Mouse (Mus musculus): ENCODE measurements at regions not wholly inside any gene's neighbourhood (a gene's known extent, or its start where the extent isn't known, plus 50 kb on each side); places are given as distances from the start of the nearest gene placed in this dataset.

GRCm38 (mm10) chr10:37439863-37440613 lies 301.3 kb upstream of the Marcks start:
- DNase-seq = no peak

- DNase-seq = no peak
These were observed 299.6 kb upstream of the Marcks start for GRCm38 (mm10) chr10:37438312-37438711.

- DNase-seq = no peak
These were observed 298.1 kb upstream of the Marcks start for GRCm38 (mm10) chr10:37436849-37437248.

GRCm38 (mm10) chr10:37434229-37434628 lies 295.5 kb upstream of the Marcks start:
- no peak for DNase-seq

- no peak for DNase-seq
These were observed 284.3 kb upstream of the Marcks start for GRCm38 (mm10) chr10:37423047-37423446.

GRCm38 (mm10) chr10:37422612-37423011 lies 283.9 kb upstream of the Marcks start:
- no peak for DNase-seq

- no peak for DNase-seq
These were observed 277.6 kb upstream of the Marcks start for GRCm38 (mm10) chr10:37416321-37416720.

GRCm38 (mm10) chr10:37412401-37412800 lies 273.7 kb upstream of the Marcks start:
- no peak for DNase-seq

- no peak for DNase-seq
These were observed 271.0 kb upstream of the Marcks start for GRCm38 (mm10) chr10:37409749-37410148.

GRCm38 (mm10) chr10:37407487-37407886 lies 268.8 kb upstream of the Marcks start:
- DNase-seq = no peak

GRCm38 (mm10) chr10:37404933-37405332 lies 266.2 kb upstream of the Marcks start:
- DNase-seq = no peak

GRCm38 (mm10) chr10:37404407-37404806 lies 265.7 kb upstream of the Marcks start:
- DNase-seq = no peak

- DNase-seq = no peak
These were observed 263.7 kb upstream of the Marcks start for GRCm38 (mm10) chr10:37402376-37402775.

- no peak for DNase-seq
These were observed 262.3 kb upstream of the Marcks start for GRCm38 (mm10) chr10:37400991-37401390.

GRCm38 (mm10) chr10:37400379-37400778 lies 261.7 kb upstream of the Marcks start:
- no peak for DNase-seq

- peak; percentile 61 for DNase-seq
These were observed 258.7 kb upstream of the Marcks start for GRCm38 (mm10) chr10:37397271-37397991.

- DNase-seq = no peak
These were observed 251.3 kb upstream of the Marcks start for GRCm38 (mm10) chr10:37390011-37390410.

- DNase-seq = no peak
These were observed 247.5 kb upstream of the Marcks start for GRCm38 (mm10) chr10:37386216-37386615.

- DNase-seq = no peak
These were observed 241.3 kb upstream of the Marcks start for GRCm38 (mm10) chr10:37380024-37380423.

GRCm38 (mm10) chr10:37378002-37378702 lies 239.4 kb upstream of the Marcks start:
- no peak for DNase-seq

GRCm38 (mm10) chr10:37377258-37378001 lies 238.7 kb upstream of the Marcks start:
- DNase-seq = no peak

GRCm38 (mm10) chr10:37376172-37376571 lies 237.5 kb upstream of the Marcks start:
- DNase-seq = no peak

- no peak for DNase-seq
These were observed 236.9 kb upstream of the Marcks start for GRCm38 (mm10) chr10:37375648-37376047.

Measured in right cerebral cortex, postnatal 4 days (tissue).